Mouse (Mus musculus): ENCODE data around the gene Prr14.
"Not testable (repeated sequence)": the region's sequence is repeated elsewhere in the genome, so short reads cannot be mapped to it uniquely, and the experiment has no call there.

Prr14 gene

DNA sequence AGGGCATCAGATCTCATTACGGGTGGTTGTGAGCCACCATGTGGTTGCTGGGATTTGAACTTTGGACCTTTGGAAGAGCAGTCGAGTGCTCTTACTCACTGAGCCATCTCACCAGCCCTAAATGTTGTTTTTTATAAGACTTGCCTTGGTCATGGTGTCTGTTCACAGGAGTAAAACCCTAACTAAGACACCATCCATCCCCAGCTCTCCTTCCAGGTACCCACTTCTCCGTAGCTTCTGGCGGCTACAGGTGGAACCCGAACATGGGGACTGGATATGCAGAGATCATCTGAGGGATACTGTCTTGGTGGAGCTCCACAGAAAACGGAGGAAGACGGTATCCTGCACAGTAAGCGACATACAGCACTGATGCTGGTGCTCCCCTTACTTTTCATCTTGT is at the start of gene Prr14:
Gene Prr14 (plus strand): TSS at position 301 of the 400 bp plus-strand sequence.
- DNase-seq (ENCODE audit: low spot score in 2 of 2): not testable (repeated sequence)

DNA sequence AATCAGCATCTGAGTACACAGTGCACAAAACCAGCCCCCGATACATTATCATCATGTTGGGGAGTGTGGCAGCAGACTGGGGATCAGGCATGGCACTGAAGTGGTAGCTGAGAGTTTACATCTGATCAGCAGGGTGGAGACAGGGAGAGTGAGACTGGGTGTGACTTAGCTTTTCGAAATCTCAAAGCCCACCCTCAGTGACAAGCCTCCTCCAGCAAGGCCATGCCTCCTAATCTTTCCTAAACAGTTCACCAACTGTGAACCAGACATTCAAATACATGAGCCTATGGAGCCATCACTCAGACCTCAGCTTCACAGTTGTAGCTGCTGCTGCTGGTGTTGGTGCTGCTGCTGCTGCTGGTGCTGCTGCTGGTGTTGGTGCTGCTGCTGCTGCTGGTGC is 48.0 kb upstream of the Prr14 start:
- no peak for DNase-seq (ENCODE audit: low spot score in 2 of 2)

DNA sequence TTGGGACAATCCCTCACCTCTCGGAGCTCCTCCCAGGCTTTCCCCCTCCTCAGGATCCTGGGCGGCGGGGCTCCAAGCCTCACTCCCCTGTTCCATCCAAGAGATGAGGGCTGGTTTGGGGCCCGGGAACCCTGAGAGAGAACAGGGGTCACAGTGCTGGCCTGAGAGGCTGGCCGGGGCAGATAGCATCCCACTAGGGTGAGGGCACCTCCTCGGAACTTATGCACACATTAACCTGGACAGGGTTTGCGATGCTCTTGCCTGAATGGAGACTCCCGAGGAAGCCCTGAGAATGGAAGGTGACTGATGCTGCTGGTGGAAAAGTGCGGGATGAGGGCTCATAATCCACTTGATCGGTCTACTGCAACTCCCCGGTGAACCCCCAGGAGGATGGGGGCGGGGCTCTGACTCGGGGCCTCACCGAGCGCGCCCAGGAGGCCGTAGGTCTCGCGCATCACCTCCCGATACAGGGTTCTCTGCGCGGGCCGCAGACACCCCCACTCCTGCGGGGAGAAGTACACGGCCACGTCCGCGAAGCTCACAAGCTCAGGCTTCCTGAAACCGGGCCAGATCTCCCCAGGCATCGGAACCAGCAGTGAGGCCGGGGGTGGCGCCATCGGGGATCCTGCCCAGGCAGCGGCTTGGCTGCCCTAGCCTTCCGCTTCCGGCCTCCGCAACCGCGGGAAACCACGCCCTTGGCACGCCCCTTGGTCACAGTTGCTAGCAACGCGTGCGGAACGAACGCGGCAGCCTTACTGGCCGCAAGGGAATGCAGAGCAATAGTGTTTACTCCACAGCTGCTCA is 37.8 kb upstream of the Prr14 start, which contains the start of gene Zfp688:
Gene Zfp688 (minus strand): TSS at position 681 of the 804 bp plus-strand sequence.
- DNase-seq (ENCODE audit: low spot score in 2 of 2): peak; percentile 94 to 95

DNA sequence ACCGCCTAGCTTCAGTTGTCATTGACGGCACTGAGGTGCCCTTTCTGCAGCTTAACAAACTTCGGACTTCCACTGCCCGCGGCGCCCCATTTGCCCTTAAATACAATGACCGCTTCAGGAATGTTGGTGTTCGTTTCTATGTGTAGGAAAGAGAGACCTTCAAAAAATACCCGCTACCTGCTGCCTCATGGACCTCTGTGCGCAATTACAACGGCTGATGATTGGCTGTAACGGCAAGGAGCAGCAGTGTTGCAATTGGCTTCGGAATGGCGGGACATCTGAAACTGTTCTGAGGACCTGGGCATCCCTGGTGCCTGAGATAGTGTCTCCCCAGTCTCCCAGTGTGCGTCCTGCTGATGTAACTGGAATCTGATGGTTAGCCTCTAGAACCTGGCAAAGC is 37.2 kb upstream of the Prr14 start:
- DNase-seq (ENCODE audit: low spot score in 2 of 2): peak; percentile 12 to 22

DNA sequence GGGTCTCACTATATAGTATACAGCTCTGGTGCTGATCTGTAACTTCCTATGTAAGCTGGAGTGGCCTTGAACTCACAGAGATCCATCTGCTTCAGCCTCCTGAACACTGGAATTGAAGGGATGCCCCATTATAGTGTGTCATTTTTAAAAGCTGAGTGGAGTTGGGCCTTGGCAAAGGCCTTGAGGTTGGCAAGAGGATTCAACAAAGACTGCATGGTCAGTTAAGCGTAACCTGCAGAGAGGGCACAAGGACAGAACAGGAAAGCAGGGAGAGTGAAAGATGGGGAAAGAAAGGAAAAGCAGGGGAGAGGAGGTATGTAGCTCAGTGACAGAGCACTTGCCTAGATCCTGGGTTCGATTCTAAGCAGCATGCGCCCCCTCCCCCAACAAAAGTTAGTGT is 34.1 kb upstream of the Prr14 start:
- no peak for DNase-seq (ENCODE audit: low spot score in 2 of 2)

DNA sequence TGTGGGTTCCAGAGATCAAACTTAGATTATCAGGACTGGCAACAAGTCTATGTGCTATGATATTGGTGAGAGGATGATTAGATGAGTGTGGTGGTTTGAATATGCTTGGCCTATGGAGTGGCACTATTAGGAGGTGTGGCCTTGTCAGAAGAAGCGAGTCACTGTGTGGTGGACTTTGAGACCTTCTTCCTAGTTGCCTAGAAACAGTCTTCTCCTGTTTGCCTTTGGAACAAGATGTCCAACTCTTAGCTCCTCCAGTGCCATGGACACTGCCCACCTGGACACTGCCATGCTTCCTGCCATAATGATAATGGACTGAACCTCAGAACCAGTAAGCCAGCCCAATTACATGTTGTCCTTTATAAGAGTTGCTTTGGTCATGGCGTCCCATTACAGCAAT is 33.5 kb upstream of the Prr14 start:
- no peak for DNase-seq (ENCODE audit: low spot score in 2 of 2)

DNA sequence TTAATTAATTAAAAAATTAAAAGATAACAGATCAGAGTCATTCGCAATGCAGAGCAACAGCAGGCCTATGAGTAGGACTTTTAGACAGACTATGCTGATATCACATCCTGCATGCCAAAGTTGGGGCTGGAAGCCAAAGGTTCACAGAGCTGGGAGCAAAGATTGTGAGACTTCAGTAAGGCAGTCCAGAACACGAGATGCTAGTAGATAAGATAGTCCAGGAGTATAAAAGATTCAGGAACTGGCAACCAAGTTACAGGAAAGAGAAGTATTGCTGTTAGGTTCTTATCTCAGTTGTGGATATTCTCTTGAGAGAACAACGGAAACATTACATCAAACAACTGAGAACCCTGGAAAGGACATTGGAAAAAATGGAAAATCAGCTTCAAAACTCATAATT is 33.1 kb upstream of the Prr14 start:
- no peak for DNase-seq (ENCODE audit: low spot score in 2 of 2)

DNA sequence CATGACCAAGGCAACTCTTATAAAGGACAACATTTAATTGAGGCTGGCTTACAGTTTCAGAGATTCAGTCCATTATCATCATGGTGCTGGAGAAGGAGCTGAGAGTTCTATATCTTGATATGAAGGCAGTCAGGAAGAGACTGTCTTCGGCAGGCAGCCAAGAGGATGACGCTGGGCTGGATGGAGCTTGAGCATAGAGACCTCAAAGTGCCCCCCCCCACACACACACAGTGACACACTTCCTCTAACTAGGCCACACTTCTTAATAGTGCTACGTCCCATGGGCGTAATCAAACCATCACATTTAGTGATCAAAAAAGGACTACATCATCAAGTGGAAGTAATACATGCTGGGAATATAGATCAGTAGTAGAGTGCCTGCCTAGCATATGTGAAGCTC is 24.2 kb upstream of the Prr14 start:
- no peak for DNase-seq (ENCODE audit: low spot score in 2 of 2)

DNA sequence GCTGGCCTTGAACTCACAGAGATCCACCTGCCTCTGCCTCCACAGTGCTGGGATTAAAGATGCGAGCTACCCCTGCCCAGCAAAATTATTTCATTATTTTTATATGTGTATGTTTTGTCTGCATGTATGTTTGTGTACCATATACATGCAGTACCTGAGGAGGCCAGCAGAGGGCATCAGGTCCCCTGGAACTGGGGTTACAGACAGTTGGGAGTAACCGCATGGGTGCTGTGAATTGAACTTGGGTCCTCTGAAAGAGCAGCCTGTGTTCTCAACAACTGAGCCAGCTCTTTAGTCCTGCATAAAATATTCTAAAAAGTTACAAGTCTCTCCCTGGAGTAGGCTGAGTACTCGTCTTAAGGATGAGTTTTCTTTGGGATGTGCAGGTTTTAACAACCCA is 21.7 kb upstream of the Prr14 start:
- DNase-seq (ENCODE audit: low spot score in 2 of 2): peak; percentile 32 to 39

DNA sequence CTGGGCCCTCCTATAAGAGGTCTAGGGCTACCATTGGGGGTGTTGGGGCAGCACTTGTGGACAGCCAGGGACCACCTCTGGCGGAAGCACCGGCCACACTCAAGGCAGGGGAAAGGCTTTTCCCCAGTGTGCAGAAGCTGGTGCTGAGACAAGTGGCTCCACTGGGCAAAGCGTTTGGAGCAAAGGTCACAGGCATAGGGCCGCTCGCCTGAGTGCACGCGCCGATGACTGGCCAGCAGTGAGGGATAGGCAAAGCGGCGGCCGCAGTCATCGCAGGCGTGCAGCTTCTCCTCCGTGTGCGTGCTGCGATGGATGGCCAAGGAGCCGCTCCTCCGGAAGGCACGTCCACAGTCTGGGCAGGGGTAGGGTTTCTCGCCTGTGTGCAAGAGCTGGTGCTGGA is 15.4 kb upstream of the Prr14 start:
- DNase-seq (ENCODE audit: low spot score in 2 of 2): no peak

DNA sequence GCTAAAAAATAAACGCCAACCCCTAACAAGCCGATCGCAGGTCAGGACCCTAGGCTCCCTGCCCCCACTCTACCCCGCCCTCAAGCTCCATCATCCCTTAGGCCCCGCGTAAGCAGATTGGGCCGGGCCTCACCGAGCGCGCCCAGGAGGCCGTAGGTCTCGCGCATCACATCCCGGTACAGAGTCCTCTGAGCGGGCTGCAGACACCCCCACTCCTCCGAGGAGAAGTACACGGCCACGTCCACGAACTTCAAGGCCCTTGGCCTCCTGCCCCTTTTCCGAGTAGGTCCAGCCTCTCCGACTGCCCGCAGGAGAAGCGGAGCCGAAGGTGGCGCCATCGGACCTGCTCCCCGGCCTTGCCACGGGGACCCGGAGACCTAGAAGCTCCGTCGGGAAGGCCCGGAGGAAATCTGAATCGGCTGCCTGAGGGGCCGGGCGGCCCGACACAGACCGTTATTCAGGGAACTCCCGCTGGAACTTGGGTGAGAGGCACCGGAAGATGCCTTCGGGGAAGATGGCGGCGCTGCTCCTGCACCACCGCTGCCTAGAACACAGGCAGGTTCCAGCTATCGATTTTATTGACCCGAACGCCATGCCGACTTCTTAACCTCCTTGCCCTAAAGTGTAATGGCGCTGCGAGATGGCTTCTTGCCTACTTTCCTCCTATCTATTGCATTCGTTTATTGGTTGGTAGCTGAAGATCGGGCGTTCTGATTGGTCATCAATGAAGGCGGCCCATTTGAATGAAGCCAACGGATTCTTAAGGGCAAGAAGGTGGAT is 10.7 kb upstream of the Prr14 start, which contains the start of gene Zfp689:
Gene Zfp689 (minus strand): TSS at position 638 of the 780 bp plus-strand sequence.
- DNase-seq (ENCODE audit: low spot score in 2 of 2): peak; percentile 96 to 97

DNA sequence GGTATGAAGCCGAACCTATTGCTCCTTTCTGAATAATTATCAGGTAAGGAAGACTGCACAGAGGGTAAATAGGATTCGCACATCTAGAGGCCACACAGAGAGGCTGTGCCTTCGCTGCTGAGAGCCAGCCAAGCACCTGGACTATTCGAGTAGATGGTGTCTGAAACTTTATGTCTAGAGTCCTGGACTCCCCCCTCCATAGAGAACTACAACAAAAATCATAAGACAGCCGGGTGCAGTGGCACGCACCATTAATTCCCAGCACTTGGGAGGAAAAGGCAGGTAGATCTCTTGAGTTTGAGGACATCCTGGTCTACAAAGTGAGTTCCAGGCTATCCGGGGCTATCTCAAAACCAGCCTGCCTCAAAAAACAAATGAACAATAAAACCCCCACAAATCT is 9.4 kb upstream of the Prr14 start:
- no peak for DNase-seq (ENCODE audit: low spot score in 2 of 2)

DNA sequence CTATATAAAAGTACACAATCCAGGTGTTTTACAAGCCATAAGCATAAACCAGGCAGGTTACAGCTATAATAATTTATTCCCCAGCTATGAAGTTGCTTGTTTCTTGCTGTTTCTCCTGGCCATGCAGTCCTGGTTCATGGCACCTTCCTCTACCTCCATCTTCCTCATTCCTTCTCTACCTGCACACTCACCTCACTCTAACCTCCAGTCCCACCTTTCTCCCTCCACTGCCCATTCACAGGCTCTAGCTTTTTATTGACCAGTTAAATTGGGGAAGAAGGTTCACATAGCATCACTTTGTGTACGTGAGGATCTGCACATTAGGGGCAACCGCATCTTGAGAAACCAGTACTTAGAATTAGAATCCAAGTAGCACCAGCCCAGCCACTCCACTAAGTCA is 6.4 kb upstream of the Prr14 start:
- DNase-seq (ENCODE audit: low spot score in 2 of 2): no peak

DNA sequence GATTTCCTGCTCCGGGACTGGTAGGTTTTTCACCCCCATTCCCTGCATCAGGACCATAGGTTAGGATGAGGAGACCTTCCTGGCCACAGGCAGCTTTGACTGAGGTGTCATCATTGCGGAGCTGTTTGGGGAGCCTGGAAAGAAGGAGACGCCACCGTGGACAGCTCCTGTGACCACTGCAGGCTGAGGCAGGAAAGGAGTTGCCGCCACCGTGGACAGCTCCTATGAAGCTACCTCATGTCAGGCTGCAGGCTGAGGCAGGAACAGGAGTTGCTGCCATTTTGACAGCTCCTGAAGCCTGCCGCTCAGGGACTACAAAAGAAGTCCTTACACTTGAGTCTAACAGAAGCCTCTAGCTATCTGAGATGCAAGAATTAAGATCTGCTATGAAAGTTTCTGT is 4.5 kb upstream of the Prr14 start:
- DNase-seq (ENCODE audit: low spot score in 2 of 2): no peak

DNA sequence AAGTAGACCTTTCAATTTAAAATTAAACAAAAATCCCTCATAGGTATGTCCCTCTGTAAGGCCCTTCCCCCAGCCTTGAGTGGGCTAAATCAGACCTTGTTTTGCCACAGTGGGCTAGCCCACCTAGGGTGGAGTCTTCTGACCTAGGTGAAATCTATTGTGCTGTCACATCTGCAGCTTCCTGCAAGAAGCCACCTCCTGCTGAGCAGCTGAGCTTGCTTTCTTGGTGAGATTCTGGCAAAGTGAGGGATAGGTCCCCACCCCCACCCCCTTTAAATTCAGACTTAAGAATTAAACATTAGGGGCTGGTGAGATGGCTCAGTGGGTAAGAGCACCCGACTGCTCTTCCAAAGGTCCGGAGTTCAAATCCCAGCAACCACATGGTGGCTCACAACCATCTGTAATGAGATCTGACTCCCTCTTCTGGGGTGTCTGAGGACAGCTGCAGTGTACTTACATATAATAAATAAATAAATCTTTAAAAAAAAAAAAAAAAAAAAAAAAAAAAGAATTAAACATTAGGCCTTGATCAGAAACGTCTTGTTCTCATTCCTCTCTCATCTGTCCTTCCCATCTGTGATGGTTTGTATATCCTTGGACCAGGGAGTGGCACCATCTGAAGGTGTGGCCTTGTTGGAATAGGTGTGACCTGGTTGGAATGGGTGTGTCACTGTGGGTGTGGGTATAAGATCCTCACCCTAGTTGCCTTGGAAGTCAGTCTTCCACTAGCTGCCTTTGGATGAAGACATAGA is 864 bp upstream of the Prr14 start:
- not testable (repeated sequence) for DNase-seq (ENCODE audit: low spot score in 2 of 2)

DNA sequence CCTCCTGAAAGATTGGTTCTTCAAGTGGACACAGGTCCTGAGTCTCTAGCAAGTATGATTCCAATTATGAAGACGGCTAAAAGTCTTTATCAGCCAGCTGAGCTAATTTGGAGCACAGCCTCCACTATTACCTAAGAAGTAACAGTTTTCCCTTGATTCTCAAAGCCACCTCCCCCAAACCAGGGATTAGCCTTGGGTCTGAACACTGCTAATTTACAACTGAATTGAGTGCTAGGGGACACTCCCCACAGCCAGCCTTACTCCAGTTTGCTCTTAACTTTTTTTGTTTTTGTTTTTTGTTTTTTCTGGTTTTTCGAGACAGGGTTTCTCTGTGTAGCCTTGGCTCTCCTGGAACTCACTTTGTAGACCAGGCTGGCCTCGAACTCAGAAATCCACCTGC is 5.8 kb downstream of the Prr14 start:
- DNase-seq (ENCODE audit: low spot score in 2 of 2): no peak

DNA sequence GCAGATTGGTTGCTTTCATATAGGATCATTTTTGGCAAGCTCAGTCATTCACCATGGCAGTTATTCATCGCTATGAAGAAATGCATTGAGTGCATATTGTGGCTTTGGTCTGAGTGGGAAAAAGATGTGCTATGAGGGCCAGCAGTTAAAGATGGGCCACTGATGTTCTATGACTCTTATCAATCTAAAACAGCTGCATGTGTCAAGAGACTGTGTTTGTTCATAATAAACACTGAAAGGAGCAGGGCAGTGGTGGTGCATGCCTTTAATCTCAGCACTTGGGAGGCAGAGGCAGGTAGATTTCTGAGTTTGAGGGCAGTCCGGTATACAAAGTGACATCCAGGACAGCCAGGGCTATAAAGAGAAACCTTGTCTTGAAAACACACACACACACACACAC is 6.3 kb downstream of the Prr14 start:
- DNase-seq (ENCODE audit: low spot score in 2 of 2): not testable (repeated sequence)

DNA sequence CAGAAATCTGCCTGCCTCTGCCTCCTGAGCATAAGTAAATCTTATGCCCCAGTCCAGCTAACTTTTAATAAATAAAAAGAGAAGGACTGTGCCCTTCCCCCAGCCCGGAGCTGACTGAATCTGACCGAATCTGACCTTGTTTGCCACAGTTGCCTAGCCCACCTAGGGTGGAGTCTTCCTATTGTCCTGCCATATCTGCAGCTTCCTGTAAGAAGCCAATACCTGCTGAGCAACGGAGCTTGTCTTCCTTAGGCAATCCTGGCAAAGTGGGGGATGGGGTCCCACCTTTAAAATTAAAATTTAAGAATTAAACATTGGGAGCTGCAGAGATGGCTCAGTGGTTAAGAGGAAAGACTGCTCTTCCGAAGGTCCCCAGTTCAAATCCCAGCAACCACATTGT is 7.2 kb downstream of the Prr14 start:
- DNase-seq (ENCODE audit: low spot score in 2 of 2): no peak

DNA sequence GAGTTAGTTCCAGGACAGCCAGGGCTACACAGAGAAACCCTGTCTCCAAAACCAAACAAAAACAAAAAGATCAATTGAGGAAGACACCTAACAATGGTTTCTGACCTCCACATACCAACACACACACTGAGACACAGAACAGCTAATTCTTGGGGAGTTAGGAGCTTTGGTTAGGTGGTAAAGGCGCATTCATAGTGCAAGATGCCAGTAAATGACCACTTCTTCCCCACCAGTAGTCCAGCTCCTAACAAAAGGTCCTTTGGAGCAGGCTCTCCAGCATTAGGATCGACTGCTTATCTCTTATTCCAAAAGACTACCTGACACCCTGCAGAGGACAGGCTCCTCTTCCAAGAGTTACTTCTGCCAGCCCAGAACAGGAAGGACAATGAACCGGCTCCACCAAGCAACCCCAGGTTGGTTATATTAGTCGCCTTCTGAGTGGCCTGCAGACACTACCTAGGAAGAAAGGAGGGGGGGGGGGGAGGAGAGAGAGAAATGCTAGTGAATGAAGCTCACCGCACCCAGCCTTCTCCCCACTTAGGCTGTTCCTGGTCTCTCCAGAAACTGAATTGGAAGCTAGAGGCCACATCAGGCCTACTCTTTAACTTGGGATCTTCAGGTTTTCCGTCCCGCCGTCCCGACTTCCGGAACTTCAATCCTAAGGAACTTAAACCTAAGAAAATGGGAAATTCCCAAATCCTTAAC is 10.8 kb downstream of the Prr14 start:
- no peak for DNase-seq (ENCODE audit: low spot score in 2 of 2)

DNA sequence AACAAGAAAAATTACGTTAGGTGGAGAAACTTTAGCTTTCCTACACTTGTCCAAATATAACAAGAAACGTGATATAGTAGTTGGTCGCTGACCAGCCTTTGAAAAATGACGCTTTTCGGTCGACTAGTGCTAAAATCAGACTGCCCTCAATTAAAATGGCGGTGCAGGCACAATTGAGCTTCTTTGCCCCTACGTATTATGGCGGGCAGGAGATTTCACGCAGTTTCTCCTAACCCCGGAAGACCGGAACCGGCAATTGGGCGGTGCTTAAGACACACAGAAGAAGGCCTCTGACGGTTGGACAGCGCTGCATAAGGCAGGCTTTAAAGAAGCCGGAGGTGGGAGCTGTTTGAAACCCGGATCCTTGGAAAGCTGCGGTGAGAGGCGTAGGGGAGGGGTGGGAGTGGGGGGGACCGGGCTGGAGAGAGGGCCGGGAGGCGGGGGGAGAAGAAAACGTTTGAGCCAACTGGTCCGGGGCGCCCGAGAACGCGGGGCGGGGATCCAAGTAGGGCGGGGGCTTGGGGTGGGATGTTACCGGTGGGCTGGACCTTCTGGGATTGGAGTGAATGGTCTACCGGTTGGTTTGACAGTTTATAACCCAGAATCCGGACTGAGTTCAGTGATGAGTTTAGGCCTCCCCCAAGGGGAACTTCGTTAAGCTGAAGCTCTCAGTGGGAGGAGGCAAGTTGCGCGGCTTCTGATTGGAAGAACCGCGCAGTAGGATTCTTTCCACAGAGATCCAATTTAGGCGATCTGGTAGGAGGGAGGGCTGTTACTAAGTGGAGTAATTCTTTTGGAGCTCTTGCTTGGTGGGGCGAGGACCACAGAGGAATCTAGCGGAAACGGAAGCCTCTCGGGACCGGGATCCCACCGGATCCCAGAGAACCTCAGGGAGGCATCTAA is 11.6 kb downstream of the Prr14 start:
- peak; percentile 87 to 89 for DNase-seq (ENCODE audit: low spot score in 2 of 2)

DNA sequence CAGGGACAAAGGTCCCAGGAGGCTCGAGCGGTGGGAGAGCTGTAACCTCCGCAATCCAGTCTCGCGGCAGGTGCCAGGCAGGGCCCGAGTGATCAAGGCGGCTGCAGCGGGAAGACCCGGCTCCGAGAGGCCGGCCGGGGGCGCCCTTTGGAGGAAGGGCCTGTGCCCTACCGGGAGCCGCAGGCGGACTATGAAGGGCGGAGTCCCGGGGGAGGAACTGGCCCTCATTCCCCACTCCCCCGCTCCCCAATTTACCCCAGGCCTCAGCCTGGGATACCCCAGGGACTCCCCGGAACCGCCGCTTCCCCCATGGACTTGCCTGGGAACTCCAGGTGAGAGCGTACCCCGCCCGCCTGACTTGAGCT is 12.2 kb downstream of the Prr14 start:
- peak in 1 of 2 experiments; percentile 34 for DNase-seq (ENCODE audit: low spot score in 2 of 2)

All from natural killer cell, adult 2 months (primary cell).